Mouse (Mus musculus): ENCODE measurements around the gene Smg1.

GRCm38 (mm10) chr7:118245260-118245659 is 1.8 kb upstream of the Smg1 start:
- TF ChIP-seq CTCF (IDR thresholded peaks at IDR 0.05; ENCODE audit: control insufficient read depth, insufficient read depth, insufficient replicate concordance, low read depth, low read length) = no peak
- no peak for TF ChIP-seq POLR2A (IDR thresholded peaks at IDR 0.05; ENCODE audit: control insufficient read depth, low read depth, low read length)

All from testis, adult 2 months (tissue).